Mouse (Mus musculus): Measurements from ENCODE around the gene Slc4a11. TPM values are rescaled to one million over a fixed set of nuclear protein-coding genes. Genes with fewer than 3 reads are reported as not detected.
A peak's percentile ranks its signal among the peaks of the same experiment; 100 is the strongest.

The Slc4a11 gene
- polyA plus RNA-seq, 1 experiment from 2014 or later = 0.45 TPM

GRCm38 (mm10) chr2:130634739-130635411 lies 62.4 kb downstream of the Slc4a11 start:
- Histone ChIP-seq H3K4me1 (replicated peaks; ENCODE audit: control insufficient read depth, insufficient read depth, low read length) (peaks cover 20% of the 10 kb centered on the region), H3K9ac (ENCODE audit: low read depth, low read length) (0 out of 2 replicates have a peak overlapping the region, but pooled peaks have one; percentile 7), H3K9me3 (ENCODE audit: control insufficient read depth, low read length) (no peaks in the 10 kb centered on the region), H3K4me3 (ENCODE audit: low read depth, low read length) (peak overlapping the region; percentile 49), H3K27me3 (replicated peaks; ENCODE audit: control insufficient read depth, insufficient read depth, low read length) (peaks cover 59% of the 10 kb centered on the region), H3K36me3 (ENCODE audit: control insufficient read depth, insufficient read depth, low read length) (no peaks in the 10 kb centered on the region), H3K4me2 (peak overlapping the region; percentile 65), H3K27ac (ENCODE audit: low read depth, low read length) (no peak overlapping the region)
- ATAC-seq (replicated peaks; ENCODE audit: low FRiP score) = no peak
- peak; percentile 53 for DNase-seq (ENCODE audit: low spot score)
- 4% methylated on average over 38 of the region's 38 CpGs for WGBS

Other genes starting within 250 kb of the Slc4a11 start
- gene Ptpra, start 247.2 kb downstream of the Slc4a11 start, polyA plus RNA-seq (2014; fragmentation: Nextera tagmentation; extraction: Ambion mirVana) = 66.2 and 69.7 TPM in 2 replicates
- gene Mrps26, start 133.8 kb downstream of the Slc4a11 start, polyA plus RNA-seq (2014; fragmentation: Nextera tagmentation; extraction: Ambion mirVana) = 119 and 122 TPM in 2 replicates
- not detected in 2 replicates for gene Oxt, start 121.3 kb downstream of the Slc4a11 start, polyA plus RNA-seq (2014; fragmentation: Nextera tagmentation; extraction: Ambion mirVana)
- not detected in 2 replicates for gene Avp, start 115.0 kb downstream of the Slc4a11 start, polyA plus RNA-seq (2014; fragmentation: Nextera tagmentation; extraction: Ambion mirVana)
- 26.3 and 30.8 TPM in 2 replicates for gene Fastkd5, start 67.5 kb downstream of the Slc4a11 start, polyA plus RNA-seq (2014; fragmentation: Nextera tagmentation; extraction: Ambion mirVana)
- gene Ubox5, start 67.5 kb downstream of the Slc4a11 start, polyA plus RNA-seq (2014; fragmentation: Nextera tagmentation; extraction: Ambion mirVana) = 14.4 and 14.8 TPM in 2 replicates
- gene Lzts3, start 54.7 kb downstream of the Slc4a11 start, polyA plus RNA-seq (2014; fragmentation: Nextera tagmentation; extraction: Ambion mirVana) = 0.36 and 0.38 TPM in 2 replicates
- 61.2 and 62.9 TPM in 2 replicates for gene Ddrgk1, start 32.9 kb downstream of the Slc4a11 start, polyA plus RNA-seq (2014; fragmentation: Nextera tagmentation; extraction: Ambion mirVana)
- gene Itpa, start 29.9 kb downstream of the Slc4a11 start, polyA plus RNA-seq (2014; fragmentation: Nextera tagmentation; extraction: Ambion mirVana) = 105 and 106 TPM in 2 replicates
- gene 4930402H24Rik, start 208.9 kb upstream of the Slc4a11 start, polyA plus RNA-seq (2014; fragmentation: Nextera tagmentation; extraction: Ambion mirVana) = 15.4 and 20.6 TPM in 2 replicates
- gene Atrn, start 209.0 kb upstream of the Slc4a11 start, polyA plus RNA-seq (2014; fragmentation: Nextera tagmentation; extraction: Ambion mirVana) = 5.3 and 7.0 TPM in 2 replicates

Data from liver, embryonic 11.5 days (tissue).